Mouse (Mus musculus) cerebral cortex, adult 2 months (tissue): ENCODE data around the gene Prkce.

Source experiments
- WGBS: fragments of 180-500 bp; shearing (Covaris S2); methylation state at CpG from one replicate; pipeline ENCODE4 v1.1.7; 2018; 5-methylcytosine and 5-hydroxymethylcytosine counted together

Gene Prkce

DNA sequence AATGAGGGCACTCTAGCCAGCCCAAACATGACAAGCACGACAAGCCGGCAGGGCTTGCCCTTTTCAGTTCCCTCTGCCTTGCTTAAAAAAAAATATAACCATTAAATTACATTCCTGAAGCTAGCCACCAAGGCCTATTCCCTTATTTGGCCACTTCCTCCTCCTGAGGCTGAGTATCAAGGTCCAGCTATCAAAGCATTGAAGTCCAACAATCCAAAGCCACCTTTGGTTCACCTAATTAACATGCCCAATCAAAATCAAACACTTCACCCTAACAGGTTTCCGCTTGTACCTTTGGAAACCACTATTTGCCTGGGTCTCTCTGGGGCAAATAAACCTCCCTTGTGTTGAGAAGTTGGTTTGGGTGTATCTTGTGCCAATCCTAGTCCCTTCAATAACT lies 392.9 kb downstream of the Prkce start:
- 88% methylated on average over 3 of the region's 3 CpGs for WGBS

DNA sequence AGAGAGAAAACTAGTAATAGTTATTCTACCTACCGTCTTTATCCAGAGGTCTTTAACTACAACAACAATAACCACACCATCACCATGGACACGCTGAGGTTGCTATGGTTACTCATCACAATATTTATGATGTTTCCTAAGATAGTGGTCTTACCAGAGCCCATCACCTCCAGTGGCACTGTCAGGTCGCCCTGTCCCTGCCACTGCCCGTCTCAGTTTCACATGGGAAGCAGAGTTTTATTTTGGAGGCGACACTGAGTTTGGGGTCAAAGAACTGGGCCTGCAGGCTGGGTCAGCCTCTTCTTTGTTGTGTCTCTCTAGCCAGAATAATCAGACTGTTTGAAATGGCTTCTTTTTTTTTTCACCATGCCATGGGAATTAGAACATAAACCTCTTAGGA lies 402.9 kb downstream of the Prkce start:
- 83% methylated on average over 5 of the region's 5 CpGs for WGBS

DNA sequence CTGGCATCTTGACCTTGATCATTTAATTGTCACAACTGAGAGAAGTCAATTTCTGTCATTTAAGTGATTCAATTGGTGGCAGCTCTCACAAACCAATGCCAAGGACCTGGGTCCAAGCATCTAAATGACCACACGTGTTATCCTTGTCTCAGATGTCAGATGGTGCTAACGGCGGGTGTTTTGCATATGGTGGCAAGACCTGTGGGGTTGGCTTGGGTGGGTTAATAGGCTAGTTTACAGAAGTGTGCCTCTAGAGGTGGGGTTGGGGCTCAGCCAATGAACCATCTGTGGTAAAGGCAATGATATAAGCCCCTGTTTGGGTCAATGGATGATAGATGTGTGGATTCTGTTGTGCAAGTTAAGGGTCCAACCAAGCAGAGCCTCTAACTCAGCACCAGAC lies 403.7 kb downstream of the Prkce start:
- WGBS: 94% methylated on average over 3 of the region's 3 CpGs

DNA sequence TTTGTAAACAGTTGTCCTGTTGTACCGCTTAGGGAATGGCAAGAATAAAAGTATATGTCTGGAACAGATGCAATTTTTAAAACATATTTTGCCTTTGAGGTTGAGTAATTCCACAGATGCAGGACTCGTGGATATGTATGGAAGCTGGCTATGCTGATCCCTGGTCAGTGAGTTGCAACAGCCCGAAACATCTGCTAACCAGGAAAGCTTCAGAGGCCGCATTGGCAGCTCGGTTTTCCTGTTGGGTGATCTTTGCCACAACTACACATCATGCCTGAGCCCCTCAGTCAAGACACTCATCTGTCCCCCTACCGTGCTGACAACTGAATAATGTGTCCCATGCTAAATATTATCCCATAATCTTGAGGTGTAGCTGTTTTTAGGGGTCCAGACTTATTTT lies 404.6 kb downstream of the Prkce start:
- WGBS: 93% methylated on average over 6 of the region's 6 CpGs

DNA sequence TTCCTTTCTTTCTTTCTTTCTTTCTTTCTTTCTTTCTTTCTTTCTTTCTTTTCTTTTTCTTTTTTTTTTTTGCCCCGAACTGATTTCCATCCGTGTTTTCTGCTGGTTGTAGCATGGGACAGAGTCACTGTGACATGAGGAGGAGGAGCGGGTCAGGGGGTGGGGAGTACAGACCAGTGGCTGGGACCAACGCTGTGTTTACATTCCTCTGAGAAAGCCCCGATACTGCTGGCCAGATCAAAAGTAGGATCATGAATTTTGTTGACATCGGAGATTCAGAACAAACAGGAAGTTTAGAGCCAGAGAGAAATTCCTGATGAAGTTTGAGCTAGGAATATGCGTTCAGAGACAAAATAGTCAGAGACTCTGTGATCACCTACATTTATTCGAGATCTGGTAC lies 405.0 kb downstream of the Prkce start:
- 70% methylated on average over 8 of the region's 8 CpGs for WGBS

DNA sequence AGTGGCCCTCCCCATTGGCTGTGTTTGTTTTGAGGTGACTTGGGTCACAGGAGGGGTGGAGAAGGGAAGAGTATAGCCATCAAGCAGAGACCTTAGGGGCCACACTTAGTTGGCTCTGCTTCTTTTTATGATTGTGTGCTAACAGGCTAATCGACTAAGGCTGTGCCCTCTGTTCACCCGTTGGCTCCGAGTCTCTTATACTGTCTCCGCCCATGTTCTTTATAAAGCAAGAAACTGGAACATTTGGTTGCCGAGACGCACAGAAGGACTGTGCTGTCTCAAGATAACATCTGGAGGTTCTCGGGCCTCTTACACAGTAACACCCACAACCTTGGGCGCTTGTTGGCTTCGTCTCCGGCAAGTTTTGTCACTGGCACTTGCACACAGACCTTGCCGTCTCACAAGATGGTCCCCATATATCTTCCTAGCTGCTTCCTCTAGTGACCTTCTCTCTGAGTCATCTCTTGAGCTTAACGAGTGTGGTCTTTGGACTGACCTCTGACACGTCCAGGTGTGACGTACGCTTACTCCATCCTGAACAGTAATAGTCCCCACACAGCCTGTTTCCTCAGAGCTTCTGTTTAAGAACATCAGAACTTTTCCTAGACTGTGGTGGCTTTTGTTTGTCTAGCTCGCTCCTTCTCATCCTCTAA lies 406.1 kb downstream of the Prkce start:
- WGBS: 69% methylated on average over 16 of the region's 16 CpGs

DNA sequence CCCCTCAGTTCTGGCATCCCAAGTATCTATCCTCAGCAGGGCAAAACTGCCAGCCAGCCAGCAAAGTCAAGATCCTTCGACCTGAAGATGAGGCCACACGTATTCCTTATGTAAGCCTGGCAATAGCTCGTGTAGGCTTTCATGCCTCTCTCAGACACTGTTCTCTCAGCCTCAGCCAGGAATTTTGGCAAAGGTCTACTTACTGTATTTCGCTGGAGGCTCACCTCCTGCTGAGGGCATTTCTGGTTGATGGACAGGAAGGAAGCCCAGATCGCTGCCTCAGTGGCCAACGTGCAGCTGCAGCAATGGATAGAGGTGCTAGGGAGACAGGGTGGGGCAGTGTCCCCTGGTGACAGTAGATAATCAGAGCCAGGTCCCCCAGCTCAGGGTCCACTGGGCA lies 413.1 kb downstream of the Prkce start:
- 58% methylated on average over 6 of the region's 6 CpGs for WGBS

DNA sequence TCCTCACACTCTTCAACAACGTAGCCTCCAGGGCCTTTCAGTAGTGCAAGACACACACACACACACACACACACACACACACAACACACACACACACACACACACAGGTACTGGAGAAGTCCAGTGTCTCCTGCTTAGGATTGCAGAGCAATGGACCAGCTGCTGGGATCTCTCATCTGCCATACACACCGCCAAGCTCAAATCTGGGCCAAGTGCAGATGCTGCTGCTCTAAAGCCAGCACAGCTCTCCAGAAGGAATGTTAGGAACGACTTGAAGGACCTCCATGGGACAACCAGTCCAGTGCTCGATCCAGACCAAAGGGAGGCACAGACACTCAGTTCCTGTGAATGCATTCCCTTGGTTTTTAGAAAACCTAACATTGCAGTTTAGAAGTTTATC lies 414.8 kb downstream of the Prkce start:
- 74% methylated on average over 4 of the region's 4 CpGs for WGBS

DNA sequence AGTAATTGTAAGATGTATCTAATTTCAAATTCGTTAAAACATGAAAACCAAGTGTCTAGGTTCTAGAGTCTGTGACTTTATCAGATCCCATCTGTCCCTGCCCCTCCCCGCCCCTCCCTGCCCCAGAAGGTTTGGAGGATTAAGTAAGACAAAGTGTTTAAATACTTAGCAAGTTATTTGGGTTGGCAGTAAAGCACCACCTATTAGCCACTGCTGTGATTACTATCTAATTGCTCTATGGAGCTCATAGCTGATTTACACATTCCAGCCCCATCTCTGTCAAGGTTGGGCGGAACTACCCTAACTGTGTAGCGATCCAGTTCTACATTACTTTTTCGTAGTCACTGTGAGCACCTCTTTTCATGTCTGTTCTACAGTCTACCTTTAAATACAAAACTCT lies 418.9 kb downstream of the Prkce start:
- 79% methylated on average over 5 of the region's 5 CpGs for WGBS

DNA sequence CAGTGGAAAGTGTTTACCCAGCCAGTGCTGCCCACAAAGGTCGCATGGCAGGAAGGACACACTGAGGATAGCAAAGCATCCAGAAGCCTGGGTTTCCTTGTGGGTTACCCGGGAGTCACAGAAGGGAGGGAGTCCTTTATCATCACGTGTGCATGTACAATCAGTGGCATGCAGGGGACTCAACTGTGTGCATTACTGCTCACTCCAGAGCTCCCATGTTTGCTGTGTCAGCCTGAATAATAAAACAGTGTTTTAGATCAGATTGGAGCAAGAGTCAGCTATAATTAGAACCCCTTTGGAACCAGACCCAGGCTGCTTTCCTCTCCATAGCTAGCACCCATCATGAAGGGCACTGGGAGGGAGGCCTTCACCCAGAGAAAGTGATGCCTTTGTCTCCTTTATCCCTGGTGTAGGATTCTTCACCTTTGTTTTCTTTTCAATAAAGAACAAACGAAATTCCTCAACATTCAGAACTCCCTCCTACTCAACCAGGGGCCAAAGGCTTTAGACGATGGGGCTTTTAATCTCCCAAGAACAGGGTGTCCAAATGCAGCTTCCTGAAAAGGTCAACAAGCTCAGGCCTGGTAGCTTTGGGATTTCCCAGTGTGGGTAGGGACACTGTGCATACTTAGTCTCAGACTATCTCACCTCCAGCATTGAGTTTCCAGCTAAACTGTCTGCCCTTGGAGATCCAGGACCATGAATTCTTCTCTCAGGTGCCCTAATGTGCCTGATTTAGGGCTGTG lies 421.3 kb downstream of the Prkce start:
- WGBS: 64% methylated on average over 5 of the region's 5 CpGs

DNA sequence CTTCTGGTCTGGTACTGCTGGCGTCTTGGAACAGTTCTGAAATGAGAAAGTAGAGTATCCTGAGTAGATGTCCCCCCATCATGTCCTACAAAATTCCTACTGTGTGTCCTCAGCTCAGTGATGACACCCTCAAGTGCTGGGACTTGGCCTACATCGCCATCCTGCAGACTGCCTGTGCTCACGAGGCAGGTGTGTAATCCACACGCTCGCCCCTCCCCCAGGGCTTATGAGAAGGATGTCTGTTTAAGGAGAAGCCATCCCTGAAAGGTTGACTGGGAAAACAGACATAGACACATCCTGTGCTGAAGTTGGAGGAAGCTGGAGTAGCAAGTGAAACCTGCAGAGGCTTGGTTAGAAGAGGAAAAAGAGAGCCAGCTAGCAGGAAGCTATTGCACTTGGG lies 422.1 kb downstream of the Prkce start:
- WGBS: 95% methylated on average over 5 of the region's 5 CpGs

DNA sequence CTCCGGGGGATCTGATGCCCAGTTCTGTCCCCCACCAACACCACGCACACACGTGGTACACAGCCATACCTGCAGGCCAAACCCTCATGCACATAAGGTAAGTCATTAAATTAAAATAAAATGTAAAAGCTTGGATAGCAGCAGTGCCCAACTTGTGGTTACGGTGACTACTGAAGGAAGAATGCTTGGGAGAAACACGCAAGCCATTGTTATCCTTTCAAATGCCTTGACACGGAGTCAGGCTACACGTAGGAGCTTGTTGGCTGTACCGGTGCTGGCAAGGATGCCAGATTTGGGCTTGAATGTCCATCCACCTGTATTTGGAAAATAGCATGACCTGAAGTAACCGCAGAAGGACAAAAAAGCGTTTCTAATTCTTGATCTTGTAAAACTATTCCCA lies 423.7 kb downstream of the Prkce start:
- 91% methylated on average over 10 of the region's 10 CpGs for WGBS

DNA sequence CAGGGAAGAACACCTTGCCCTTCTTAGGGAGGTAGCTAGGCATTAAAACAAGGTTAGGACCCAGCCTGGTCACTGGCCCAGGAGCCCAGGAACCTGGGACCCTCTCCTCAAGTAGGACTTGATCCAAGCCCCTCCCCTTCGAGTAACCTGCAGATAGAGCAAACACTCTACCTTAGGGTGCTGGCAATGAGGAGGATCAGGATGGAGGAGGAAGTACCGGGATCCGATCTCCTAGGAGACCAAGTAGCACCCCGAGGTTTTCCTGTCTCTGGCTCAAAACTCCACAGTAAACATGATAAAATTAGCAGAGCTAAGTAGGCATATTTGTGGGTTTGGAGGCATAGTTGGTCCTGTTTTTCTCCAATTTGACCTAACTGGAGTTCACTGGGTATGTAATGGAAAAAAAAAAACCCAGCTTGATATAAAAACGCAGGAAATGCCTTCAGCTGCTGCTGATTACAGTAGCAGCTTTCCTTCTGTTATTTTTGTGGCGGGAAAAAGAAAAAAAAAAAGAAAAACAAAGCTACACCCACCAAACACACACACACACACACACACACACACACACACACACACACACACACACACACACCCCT lies 425.5 kb downstream of the Prkce start:
- 31% methylated on average over 6 of the region's 6 CpGs for WGBS

DNA sequence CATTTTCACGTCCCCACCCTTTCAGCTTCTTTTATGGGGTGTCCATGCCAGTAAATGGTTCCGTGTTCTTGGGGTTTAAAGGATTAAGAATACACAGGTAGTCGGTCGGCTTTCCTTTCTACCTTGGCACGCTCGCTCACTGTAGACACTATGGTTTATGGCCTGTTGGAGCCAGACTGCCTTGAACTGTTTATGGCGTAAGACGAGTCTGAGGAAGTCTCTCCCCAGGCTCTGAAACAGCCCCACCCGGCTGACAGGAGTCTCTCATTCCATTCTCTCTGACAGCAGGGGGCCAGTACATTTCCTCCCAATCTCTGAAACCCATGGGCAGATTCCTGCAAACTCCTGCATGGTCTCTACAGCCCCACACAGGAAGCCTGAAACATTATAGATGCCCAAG lies 427.9 kb downstream of the Prkce start:
- WGBS: 81% methylated on average over 9 of the region's 9 CpGs

DNA sequence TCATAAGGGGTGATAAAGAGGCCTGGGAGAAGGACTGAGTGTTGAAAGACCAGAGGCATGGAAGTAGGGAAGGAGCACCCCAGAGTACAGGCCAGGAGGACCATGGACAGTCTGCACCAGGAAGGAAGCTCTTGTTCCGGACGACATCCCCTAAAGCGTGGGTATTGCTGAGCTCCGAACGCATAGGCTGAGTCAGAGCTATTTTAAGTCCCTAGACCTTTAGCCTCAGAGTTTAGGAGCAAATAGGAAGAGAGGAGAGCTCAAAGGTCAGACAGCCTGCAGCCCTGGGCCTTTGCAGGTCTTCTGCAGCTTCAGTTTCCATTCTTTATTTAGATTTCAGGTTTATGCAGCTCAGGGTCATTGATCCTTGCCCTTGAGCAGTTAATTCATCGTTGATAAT lies 433.5 kb downstream of the Prkce start:
- WGBS: 67% methylated on average over 6 of the region's 6 CpGs

DNA sequence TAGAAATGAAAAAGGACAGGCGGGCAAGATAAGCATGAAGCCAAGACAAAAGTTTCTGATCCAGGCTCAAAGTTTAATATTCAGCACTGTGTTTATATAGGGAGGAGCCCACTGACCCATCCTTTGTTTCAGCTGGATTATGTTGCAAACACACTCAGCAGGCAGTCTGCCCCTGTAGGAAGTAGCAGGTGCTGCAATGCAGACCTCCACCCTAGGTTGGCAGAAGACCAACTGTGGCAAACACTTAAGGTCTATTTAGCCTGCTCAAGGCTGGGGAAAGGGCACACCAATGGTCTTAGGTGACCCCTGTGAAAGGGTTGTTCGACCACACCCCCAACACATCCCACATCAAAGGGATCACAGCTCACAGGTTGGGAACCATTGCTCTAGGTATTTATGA lies 434.3 kb downstream of the Prkce start:
- WGBS: 87% methylated on average over 2 of the region's 2 CpGs

DNA sequence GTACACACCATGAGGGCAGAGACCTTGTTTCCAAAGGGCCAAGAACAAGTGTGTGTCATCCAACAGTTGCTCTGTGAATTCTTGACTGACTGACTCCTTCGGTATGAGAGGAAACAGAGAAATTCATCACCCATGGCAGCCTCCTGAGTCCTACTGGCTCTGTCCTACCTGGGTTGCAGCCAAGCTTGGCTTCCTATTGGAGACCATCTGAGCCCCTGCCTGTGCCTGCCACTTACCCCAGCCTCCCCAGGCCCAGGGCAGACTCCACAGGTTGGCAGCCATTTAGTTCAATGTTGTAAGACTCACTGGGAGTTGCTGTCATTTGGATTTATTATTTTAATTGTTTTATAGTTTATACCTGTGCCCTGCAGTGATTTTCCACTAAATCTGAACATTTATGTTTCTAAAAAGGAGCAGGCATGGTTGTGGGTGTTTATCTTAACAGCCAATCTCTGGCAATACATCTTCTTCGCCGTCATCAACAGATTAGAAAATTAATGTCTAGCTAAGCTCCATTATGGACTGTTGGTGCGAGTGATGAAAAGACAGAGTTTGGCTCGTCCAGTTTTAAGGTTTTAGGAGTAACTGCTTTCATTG lies 436.4 kb downstream of the Prkce start:
- WGBS: 83% methylated on average over 5 of the region's 5 CpGs

DNA sequence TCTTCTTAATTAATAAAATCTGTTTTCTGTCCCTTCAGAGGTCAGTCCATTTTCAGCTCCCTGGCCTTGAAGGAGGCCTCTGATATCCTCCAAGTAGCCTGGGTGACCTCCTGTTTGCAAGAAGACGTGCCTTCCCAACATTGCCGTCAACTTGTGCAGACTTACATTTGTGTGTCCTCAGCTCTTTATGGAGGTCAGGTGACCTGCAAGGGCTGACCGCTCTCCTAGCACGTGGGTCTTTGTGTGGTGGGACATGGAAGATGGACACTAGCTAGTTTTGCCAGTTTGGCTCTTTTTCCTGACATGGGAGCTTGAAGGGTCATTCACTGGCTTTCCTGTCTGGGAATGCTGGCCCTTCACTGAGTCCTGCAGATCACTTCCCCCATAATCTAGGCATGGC lies 440.4 kb downstream of the Prkce start:
- 89% methylated on average over 4 of the region's 4 CpGs for WGBS

DNA sequence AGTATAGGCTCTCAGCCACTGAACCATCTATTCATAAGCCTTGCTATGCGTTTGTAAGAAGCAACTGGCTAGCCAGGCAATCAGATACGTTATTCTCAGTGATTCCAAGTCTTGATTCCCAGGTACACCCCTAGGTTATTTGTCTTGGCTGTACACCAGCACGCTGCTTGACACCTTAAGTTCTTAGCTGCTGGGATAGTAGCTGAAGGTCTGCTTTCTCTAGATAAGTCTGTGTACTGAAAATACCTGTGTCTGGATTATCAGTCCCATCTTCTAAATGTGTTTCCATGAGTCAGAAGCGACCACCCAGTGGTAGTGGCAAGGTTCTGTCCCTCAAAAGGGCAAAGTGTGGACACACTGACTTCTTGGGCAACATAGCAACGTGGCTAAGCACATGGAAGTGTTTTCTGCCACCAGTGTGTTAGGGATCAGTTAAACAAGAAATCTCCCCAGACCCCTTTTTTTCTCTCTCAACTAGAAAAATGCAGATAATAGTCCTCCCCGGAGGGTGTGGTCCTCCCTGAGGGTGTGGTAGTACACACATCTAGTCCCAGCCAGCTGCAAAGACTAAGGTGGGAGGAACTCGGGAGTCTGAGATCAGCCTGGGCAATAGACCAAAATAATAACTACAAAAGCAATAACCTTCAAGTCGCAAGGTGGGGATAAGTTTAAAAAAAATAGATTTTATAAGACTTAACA lies 442.8 kb downstream of the Prkce start:
- WGBS: 71% methylated on average over 8 of the region's 8 CpGs

DNA sequence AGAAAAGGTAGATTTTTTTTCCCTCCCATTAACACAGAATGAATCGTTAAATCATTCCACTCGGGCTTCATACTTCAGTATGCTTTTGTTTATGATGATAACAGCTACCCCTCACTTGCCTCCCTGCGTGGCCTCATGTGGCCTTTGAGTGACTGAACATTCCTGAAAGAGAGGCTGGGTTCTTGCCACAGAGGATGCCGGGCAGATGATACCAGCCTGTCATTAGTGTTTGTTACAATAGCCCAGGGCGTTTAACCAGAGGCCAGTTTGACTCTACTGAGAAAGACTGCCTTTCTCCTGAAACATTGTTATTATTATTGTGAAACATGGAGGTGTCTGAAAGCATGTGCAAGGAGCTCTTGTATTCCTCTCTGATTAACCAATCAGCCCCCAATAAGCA lies 444.2 kb downstream of the Prkce start:
- 64% methylated on average over 5 of the region's 5 CpGs for WGBS

DNA sequence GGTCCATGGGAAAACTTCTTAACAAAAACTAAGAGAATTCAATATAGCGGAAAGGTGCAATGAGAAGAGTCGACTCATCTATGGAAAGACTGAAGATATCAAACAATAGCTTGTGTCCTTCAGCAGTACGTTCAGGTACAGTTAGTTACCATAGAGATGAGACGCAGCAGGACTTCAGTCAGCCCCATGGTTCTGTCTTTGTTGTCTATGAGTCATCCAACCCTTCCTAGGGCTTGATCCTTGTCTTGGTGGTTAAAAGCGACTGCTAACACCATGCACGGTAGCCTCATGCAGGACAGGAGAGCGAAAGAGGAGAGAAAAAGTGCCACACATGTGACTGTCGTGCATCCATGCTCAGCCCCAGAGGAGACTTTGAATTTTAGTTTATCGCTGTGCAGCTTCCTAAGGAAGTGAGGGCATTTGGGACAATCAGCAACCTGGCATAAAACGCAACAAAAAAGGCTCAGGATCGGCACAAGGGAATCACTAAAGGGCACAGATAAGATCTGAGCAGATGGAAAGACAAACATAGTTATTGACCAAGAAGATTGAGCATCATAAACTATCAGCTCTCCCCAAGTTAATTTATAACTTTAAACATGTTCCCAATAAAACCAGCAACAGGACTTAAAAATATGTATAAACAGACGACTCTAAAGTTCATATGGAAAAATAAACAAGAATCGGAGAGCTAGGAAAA lies 448.2 kb downstream of the Prkce start:
- WGBS: 86% methylated on average over 13 of the region's 13 CpGs
